Mouse (Mus musculus): ENCODE measurements around the gene Masp2.

Masp2 gene

DNA sequence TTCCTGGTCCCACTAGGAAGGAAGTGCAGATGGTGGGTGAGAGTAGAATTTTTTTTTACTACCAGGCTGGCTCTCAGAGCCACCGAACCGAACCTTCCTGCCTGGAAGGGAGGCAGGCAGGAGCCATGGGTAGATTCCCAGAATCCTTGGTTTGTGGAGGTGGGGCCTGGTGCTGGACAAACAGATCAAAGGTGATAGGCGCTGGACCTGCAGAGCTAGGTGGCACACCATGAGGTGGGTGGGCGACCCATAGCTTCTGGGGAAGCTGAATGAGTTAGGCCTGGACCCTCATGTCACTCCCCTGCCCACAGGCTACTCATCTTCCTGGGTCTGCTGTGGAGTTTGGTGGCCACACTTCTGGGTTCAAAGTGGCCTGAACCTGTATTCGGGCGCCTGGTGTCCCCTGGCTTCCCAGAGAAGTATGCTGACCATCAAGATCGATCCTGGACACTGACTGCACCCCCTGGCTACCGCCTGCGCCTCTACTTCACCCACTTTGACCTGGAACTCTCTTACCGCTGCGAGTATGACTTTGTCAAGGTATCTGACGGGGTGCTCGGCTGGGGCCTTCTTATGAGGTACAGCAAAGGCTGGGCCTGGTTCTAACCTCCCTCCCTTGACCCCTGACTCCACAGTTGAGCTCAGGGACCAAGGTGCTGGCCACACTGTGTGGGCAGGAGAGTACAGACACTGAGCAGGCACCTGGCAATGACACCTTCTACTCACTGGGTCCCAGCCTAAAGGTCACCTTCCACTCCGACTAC, at the start of gene Masp2:
Gene Masp2, plus strand, starts transcription at position 198 of the 764 bp plus-strand sequence.
- DNase-seq (ENCODE audit: low spot score in 2 of 2) = no peak

DNA sequence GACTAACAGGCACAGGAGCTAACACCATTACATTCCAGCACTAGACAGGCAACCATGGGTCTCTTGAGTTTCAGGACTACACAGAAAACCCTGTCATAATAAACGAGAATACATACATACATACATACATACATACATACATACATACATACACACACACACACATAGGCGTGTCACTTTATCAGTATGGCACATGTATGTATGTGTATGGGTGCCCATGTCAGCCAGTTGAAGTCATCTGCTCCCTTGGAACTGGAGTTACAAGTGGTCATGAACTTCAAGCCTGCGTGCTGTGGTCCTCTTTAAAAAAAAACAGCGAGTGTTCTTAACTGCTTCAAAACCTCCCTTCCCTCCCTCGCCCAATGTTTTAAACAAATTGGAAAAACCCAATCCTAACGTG, 44.6 kb upstream of the Masp2 start:
- no peak for DNase-seq (ENCODE audit: low spot score in 2 of 2)

DNA sequence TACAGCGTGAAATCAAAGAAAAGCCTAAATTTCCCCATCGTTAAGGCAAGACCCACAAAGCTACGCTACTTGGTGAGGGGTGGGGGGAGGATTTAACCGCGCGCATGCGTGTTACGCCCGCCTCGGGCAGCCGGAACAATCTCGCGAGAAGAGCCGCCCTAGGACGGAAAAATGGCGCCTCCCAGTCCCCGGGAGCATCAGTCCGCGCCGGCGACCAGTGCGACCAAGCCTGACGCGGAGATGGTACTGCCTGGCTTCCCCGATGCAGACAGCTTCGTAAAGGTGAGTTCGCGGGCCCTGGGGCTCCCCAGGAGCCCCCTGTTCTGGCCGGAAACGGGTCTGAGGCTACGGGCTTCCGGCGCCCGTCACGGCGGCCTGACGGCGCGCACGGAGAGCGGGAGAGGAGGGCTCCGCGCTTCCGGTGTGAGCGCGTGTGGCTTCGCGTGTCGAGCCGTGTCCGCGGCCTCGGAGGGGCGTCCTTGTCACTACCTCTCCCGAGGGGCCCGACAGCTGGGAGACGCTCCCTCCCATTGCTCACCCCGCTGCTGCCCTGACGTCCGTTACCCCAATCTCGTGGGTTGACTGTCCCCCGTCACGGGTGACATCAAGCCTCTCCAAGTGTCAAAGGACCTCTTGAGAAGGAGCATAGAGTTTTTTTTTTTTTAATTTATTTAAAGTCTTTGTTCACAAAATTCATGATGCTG, 43.9 kb upstream of the Masp2 start, which contains the start of gene Exosc10:
Gene Exosc10, plus strand, starts transcription at position 133 of the 704 bp plus-strand sequence.
- peak; percentile 90 to 92 for DNase-seq (ENCODE audit: low spot score in 2 of 2)

DNA sequence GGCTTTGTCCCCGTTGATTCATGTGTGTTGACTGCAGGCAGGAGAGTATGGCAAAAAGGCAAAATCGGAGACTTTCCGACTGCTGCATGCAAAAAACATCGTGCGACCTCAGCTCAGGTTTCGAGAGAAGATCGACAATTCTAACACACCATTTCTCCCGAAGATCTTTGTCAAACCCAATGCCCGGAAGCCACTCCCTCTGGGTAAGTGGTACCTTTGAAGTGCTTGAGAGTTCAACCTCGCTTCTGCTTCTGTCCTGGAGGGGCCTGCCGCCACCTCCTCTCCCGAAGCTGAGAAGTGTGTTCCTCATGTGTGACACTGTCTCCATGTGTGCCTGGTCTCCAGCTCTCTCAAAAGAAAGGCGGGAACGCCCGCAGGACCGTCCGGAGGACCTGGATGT, 39.7 kb upstream of the Masp2 start:
- no peak for DNase-seq (ENCODE audit: low spot score in 2 of 2)

DNA sequence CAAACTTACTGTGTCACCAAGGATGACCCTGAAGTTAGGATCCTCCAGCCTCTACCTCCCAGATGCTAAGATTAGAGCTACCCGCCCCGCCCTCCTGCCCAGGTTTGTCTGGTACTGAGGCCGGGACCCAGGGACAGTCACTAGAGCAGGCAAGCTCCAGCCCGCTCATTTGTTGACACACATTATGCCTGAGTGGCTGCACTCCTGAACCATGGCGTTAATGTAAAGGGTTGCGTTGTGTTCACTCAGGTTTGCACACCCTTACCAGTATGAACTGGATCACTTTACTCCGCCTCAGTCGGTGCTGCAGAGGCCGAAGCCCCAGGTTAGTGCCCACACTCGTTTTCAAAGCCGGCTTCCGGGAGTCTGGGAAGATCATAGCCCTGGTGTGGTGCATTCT, 38.8 kb upstream of the Masp2 start:
- no peak for DNase-seq (ENCODE audit: low spot score in 2 of 2)

DNA sequence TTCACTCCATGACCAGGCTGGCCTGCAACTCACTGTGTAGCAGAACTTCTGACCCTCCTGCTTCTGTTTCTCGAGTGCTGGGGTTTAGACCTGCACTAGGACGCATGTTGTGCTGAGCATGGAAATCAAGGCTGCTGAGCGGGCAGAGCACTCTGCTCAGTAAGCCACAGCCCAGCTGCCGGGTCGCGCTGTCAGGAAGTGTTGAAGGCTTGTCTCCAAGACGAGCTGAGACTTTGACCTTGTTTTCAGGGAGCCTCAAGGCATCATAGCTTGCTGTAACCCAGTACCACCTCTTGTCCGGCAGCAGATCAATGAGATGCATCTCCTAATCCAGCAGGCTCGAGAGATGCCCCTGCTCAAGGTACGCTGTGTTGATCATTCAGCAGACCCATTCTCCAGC, 32.2 kb upstream of the Masp2 start:
- no peak for DNase-seq (ENCODE audit: low spot score in 2 of 2)

DNA sequence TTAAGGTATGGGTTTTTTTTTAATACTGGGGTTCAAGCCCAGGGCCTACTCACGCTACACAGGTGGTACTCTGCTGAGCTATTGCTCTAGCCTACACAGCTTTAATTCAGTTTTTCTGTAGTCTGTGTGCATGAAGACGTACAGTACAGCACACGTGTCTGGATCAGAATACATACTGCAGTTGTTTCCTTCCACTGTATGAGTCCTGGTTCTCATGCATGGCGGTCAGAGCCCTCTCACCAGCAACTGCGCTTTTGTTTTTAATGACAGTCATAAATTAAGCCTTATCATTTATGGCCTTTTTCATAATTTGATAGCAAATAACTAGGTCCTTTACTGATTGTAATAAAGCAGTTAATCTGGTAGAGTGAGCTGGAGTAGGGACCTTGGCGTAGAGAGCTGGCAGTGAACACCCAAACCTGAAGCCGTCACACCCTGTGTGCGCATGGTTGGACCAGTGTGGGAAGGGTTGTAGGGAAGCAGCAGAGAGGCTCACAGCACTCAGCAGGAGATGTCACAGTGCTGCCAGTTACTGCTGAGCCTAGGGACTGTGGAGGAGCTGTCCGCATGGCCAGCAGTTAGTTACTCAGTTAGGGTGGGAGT, 31.6 kb upstream of the Masp2 start:
- no peak for DNase-seq (ENCODE audit: low spot score in 2 of 2)

DNA sequence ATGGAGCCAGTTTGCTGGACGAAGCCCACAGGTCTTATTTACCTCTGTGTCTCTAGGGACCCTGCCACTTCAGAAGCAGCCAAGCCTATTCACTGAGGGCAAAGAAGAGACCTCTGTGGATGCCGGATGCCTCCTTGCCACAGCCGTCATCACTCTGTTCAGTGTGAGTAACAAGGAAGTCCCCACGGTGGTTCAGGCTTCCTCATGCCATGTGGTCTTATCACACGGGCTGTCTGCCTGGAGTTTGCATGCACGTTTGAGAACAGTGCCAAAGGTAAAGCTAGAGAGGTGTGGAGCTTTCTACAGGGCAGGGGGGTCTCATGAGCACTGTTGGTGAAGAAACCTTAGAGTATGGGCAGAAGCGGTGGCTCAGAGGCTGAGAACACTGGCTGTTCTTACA, 29.1 kb upstream of the Masp2 start:
- no peak for DNase-seq (ENCODE audit: low spot score in 2 of 2)

DNA sequence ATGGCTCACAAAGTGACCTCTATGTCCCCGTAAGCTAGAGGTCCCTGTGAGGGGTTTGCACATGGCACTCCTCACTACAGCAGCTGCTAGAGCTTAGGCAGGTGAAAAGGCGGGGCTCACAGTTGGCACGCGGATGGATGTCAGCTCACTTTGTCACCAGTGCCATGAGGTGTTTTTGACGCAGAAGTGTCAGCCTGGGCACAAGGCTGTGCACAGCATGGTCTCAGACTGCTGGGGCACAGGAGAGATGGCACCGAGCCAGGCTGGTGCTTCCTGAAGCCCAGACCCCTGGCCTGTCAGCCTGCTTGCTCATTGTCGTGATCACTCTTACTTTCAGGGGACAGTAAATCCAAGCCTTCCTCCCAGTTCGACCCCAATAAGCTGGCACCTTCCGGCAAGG, 21.6 kb upstream of the Masp2 start:
- DNase-seq (ENCODE audit: low spot score in 2 of 2) = no peak

DNA sequence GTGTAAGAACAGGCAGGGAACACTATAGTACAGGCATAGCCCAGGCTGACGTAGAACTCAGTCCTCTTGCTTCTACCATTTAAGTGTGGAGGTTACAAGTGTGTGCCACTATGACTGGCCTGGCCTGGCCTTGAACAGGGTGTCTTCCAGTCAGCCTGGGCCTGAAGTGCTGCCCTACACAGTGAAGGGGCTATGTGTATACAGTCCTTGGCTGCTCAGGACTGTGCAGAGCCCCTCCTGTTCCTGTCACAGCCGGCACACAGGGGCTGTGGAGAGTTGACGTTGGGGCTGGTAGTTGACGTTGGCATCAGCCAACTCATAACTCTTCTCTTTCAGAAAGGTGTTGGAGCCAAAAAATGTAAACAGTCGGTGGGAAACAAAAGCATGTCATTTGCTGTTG, 20.9 kb upstream of the Masp2 start:
- DNase-seq (ENCODE audit: low spot score in 2 of 2) = no peak

DNA sequence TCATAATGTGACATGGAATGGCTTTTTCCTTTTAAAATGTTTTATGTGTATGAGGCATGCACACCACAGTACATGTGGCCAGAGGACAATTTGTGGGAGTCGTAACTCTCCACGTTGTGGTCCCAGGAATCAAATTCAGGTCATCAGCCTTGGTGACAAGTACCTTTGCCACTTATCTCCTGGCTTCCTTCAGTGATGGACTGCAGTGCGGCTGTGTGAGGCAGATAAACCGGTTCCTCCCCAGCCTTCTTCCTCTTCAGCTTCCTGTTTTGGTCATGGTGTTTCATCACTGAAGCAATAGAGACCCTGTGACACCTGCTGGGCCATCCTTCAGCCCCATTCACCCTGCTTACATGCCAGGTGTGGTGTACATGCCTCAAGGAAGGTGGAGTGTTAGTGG, 19.1 kb upstream of the Masp2 start:
- no peak for DNase-seq (ENCODE audit: low spot score in 2 of 2)

DNA sequence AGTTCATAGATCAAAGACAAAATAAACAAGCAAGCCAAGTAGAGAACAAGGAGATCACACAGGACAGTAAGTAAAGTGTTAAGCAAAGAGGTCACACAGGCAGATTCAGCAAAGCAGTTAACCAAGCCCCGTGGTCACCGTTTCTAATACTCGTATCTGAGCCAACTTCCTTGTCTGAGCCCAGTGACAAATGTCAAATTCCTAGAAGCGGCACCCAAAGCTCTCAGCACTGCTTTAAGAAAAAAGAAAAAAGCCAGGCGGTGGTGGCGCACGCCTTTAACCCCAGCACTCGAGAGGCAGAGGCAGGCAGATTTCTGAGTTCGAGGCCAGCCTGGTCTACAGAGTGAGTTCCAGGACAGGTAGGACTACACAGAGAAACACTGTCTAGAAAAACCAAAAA, 15.7 kb upstream of the Masp2 start:
- no peak for DNase-seq (ENCODE audit: low spot score in 2 of 2)

DNA sequence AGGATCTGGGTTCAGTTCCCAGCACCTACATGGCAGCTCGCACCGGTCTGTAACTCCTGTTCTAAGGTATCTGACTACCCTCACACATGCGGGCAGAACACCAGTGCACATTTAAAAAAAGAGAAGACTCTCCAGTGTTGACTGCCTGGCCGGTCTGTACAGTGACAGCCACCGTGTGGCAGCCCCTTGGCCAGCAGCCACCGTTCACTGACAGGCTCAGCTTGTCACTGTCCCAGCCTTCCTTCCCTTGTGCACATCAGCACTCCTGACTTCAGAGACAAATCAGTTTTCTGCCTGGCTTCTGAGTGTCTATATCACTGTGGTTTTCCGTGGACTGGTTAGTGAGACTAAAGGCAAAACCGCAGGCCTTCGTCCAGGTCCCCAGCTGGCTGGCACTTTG, 13.6 kb upstream of the Masp2 start:
- peak; percentile 68 to 73 for DNase-seq (ENCODE audit: low spot score in 2 of 2)

DNA sequence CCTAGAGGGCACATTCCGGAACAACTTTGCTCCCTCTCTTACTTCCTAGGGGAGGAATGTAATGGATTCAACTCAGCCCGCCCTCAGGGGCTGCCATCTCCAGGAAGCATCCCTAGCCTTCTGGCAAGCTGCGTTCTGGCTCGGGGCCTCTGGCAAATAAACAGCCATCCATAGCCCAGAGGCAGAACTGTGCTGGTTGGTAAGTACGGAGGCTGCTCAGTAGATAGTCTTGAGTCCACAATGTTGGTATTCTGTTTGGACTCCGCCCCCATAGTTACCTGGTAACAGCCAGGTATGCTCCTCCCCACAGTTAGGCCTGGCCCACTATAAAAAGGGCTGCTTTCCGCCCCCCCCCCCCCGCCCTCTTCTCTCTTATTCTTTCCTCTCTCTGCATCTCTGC, 12.8 kb upstream of the Masp2 start:
- peak; percentile 71 to 73 for DNase-seq (ENCODE audit: low spot score in 2 of 2)

DNA sequence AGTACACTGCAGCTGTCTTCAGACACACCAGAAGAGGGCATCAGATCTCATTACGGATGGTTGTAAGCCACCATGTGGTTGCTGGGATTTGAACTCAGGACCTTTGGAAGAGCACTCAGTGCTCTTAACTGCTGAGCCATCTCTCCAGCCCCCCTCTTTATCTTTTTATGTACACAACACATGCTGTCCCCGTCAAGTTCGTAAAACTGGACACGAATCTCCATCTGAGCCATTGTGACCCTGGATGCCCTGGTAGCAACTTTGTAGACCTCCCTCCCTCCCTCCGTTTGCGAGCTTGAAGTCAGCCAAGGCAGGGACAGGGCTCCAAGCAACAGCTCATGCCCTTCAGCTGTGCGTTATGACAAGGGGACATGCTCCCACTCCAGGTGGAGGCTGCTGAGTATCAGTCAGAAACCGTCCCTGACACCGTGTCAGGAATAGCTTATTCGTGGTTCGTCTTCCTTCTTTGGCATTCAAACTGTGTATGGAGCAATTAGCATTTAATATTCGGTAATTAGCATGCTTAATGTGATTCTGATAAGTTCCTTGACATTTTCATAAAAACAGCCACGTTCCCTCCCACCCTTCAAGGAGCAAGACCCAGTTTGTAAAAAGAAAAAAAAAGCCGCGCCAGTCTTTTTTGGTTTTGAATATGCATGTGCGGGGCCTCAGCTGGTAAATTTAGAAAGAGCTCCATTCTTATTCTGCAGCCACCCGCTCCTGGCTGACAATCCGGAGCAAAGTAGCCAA, 11.8 kb upstream of the Masp2 start:
- peak; percentile 65 to 71 for DNase-seq (ENCODE audit: low spot score in 2 of 2)

DNA sequence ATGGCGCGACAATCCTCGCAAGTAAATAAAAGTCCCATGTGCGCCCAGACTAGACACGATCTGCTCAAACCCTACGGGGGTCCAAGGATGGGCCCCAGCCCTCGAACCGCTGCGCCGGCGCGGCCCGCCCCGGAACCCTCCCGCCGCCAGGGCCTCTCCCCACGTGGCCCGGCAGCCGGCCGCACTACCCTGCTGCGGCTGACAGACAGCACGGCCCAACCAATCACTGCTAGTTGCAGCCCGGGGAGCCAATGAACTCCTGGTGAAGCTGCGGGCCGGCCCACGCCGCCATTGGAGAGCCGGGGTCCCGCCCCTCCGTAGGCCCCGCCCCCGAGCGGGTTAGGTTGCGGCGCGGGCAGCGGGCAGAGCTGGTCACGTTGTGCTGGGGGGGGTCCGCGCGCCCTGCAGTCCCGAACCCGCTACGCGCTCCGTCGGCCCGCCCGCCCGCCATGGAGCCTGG, 11.2 kb upstream of the Masp2 start, which contains the start of gene Srm:
Gene Srm, plus strand, starts transcription at position 333 of the 460 bp plus-strand sequence.
- DNase-seq (ENCODE audit: low spot score in 2 of 2) = peak; percentile 99 to 100

DNA sequence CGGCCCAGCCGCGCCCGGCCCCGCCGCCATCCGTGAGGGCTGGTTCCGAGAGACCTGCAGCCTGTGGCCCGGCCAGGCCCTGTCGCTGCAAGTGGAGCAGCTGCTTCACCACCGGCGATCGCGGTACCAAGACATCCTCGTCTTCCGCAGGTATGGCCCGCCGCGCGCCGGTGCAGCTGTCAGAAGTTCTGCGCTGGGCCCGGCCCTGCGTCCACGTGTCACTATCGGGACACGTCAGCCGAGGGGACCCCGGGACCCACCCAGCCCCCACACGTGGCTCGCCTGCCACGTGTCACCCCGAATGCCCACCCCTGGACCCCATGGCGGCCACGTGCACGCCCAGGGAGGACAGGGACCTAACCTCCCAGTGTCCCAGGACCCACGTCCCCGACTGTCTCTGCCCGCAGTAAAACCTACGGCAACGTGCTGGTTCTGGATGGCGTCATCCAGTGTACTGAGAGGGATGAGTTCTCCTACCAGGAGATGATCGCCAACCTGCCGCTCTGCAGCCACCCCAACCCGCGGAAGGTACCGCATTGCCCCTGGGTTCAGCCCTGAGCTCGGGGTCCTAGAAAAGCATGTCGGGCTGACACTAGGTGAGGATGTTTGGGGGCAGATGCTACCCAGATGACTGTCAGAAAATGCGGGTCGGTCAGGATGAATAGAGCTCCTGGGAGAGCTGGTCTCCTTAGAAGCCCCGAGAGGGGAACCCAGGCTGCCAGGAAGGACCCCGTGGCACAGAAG, 10.5 kb upstream of the Masp2 start:
- peak in 1 of 2 experiments; percentile 61 for DNase-seq (ENCODE audit: low spot score in 2 of 2)

DNA sequence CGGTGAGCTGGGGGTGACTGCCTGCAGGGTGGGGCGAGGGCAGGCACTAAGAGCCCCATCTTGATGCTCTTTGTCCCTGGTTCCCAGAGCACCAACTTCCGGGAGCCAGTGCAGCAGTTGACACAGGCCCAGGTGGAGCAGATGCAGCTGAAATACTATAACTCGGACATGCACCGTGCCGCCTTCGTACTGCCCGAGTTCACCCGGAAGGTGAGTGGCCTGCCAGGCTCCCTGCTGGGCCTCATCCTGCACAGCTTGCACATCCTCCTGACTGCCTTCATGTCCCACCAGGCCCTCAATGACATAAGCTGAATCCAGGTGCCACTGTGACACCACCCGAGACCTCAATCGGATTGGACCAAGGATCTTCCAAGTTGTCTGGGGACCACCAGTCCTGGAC, 8.4 kb upstream of the Masp2 start:
- no peak for DNase-seq (ENCODE audit: low spot score in 2 of 2)

DNA sequence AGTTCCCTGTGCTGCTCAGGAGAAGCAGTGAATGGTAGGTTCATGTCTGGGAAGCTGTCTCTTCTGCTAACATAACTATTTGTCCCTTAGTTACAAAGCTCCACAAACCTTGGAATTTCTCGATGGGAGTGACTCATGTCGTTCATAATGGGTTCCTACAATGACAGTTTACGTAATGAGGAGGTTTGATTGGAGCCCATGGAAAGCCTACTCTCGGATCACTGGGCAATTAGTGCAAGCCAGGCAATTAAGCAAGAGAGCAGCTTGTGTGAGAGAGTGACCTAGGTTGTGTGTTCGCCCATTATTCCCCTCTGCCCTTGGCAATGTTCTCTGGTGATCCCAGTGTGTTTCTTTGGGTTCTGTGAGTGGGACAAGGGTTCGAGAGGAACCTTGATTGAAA, 6.4 kb upstream of the Masp2 start:
- no peak for DNase-seq (ENCODE audit: low spot score in 2 of 2)

DNA sequence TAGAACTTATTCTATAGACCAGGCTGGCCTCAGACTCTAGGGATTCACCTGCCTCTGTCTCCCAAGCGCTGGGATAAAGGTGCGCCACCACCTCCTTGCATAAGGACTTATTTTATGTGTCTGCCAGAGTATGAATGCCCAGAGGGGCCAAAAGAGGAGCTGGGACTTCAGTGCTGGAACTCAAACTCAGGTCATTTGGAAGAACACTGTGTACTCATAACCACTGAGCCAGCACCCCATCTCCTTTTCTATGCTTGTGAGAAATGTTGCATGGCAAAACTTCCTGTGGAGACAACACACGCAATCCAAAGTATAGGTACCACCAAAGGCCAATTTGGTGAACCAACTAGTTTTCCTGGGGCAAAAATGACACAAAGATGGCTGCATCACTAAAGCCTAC, 5.6 kb upstream of the Masp2 start:
- no peak for DNase-seq (ENCODE audit: low spot score in 2 of 2)

DNA sequence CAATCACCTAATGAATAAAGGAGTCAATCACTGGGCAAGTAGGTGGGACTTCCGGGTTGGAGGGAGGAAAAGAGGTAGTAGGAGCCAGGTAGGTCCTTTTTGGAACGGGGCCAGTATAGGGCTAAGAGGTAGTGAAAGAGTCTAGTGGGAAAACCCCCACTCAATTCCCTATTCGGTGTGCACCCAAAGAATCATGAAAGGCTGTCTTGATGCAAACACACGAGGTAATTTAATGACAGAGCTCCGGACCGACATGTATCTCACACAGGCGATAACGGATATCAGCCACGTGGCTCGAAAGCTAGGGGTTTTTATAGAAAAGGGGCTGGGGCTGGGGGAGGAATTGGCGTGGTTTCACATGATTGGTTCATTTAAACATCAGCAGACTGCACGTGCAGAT, 3.5 kb upstream of the Masp2 start:
- no peak for DNase-seq (ENCODE audit: low spot score in 2 of 2)
